Mouse (Mus musculus) left cerebral cortex, postnatal 36 days (tissue): ENCODE results near the gene S1pr5. TPM values are rescaled to one million over a fixed set of nuclear protein-coding genes. Genes with fewer than 3 reads are reported as not detected.

Experiments used
- total RNA-seq, 2 experiments: library from RNA; stranded (reverse); gene quantifications; 2 replicates each; pipeline ENCODE4 v1.2.3; 2021

The S1pr5 gene
- total RNA-seq, 2 experiments from 2014 or later: 6.6 to 14.2 TPM

Other genes with a start within 250 kb of the S1pr5 start
- gene Mrpl4, start 245.7 kb downstream of the S1pr5 start, total RNA-seq: 10 to 100 TPM; 59.6 to 62.5 TPM
- gene Icam1, start 232.5 kb downstream of the S1pr5 start, total RNA-seq: 1 to 10 TPM; 2.4 to 3.2 TPM
- 1 to 10 TPM; 1.2 to 1.3 TPM for gene Icam4, start 219.1 kb downstream of the S1pr5 start, total RNA-seq
- 100 to 1,000 TPM; 235 to 249 TPM for gene Icam5, start 216.4 kb downstream of the S1pr5 start, total RNA-seq
- not detected for gene Zglp1, start 181.3 kb downstream of the S1pr5 start, total RNA-seq
- 1 to 10 TPM; 1.5 to 1.6 TPM for gene Gm49373, start 175.3 kb downstream of the S1pr5 start, total RNA-seq
- 10 to 100 TPM; 59.0 to 70.8 TPM for gene Fdx1l, start 174.8 kb downstream of the S1pr5 start, total RNA-seq
- gene Gm38431, start 156.4 kb downstream of the S1pr5 start, total RNA-seq: 1 to 10 TPM; 2.1 to 3.5 TPM
- 10 to 100 TPM; 26.1 to 29.0 TPM for gene Raver1, start 156.4 kb downstream of the S1pr5 start, total RNA-seq
- 10 to 100 TPM in 1 of 2 experiments, 1 to 10 TPM in 1; 9.1 to 15.3 TPM for gene Tyk2, start 117.2 kb downstream of the S1pr5 start, total RNA-seq
- 100 to 1,000 TPM; 139 to 155 TPM for gene Cdc37, start 98.5 kb downstream of the S1pr5 start, total RNA-seq
- 10 to 100 TPM; 94.8 to 98.7 TPM for gene Pde4a, start 82.7 kb downstream of the S1pr5 start, total RNA-seq
- 10 to 100 TPM; 52.7 to 60.8 TPM for gene Keap1, start 9.1 kb downstream of the S1pr5 start, total RNA-seq
- 10 to 100 TPM; 47.1 to 48.8 TPM for gene Atg4d, start 16.9 kb upstream of the S1pr5 start, total RNA-seq
- gene Kri1, start 39.5 kb upstream of the S1pr5 start, total RNA-seq: 10 to 100 TPM; 32.6 to 44.4 TPM
- gene Cdkn2d, start 43.0 kb upstream of the S1pr5 start, total RNA-seq: 10 to 100 TPM; 52.7 to 58.8 TPM
- gene Ap1m2, start 63.9 kb upstream of the S1pr5 start, total RNA-seq: 1 to 10 TPM in 1 of 2 experiments, under 1 TPM in 1; 0.72 to 1.6 TPM
- 10 to 100 TPM; 43.0 to 52.5 TPM for gene Slc44a2, start 72.3 kb upstream of the S1pr5 start, total RNA-seq
- gene Ilf3, start 119.4 kb upstream of the S1pr5 start, total RNA-seq: 10 to 100 TPM; 75.5 to 75.9 TPM
- gene Qtrt1, start 163.4 kb upstream of the S1pr5 start, total RNA-seq: 10 to 100 TPM; 19.1 to 31.3 TPM
- gene Dnm2, start 176.5 kb upstream of the S1pr5 start, total RNA-seq: 10 to 100 TPM; 48.1 to 71.8 TPM